Mouse (Mus musculus) intestine, postnatal 0 days (tissue): Measurements from ENCODE around the gene Dlg4. TPM values are rescaled to one million over a fixed set of nuclear protein-coding genes. Genes with fewer than 3 reads are reported as not detected.

Source experiments
- ATAC-seq: fragments of 200-750 bp; cut with Nextera tagmentation; 2 replicates; pipeline ENCODE4 v1.8.0; 2017; ENCODE audit warnings: mild to moderate bottlenecking, moderate TSS enrichment, moderate library complexity
- H3K27ac ChIP-seq: fragments of 300-500 bp; sonication (generic); 2 replicates; pipeline ENCODE4 v1.5.1; 2014; ENCODE audit warnings: mild to moderate bottlenecking, low read depth, low read length, moderate library complexity
- H3K27me3 ChIP-seq: fragments of 300-500 bp; sonication (generic); replicated peaks from 2 replicates; pipeline ENCODE4 v1.6.1; 2014; ENCODE audit warnings: low read length, mixed read lengths; ENCODE audit not compliant: control insufficient read depth, insufficient read depth
- H3K36me3 ChIP-seq: fragments of 300-500 bp; sonication (generic); 2 replicates; pipeline ENCODE4 v1.6.1; 2014; ENCODE audit warnings: mild to moderate bottlenecking, moderate library complexity; ENCODE audit not compliant: control insufficient read depth, insufficient read depth
- H3K4me1 ChIP-seq: fragments of 300-500 bp; sonication (generic); replicated peaks from 2 replicates; pipeline ENCODE4 v1.6.1; 2014; ENCODE audit warnings: antibody characterized with exemption, low read length, mixed read lengths; ENCODE audit not compliant: control insufficient read depth, insufficient read depth
- H3K4me2 ChIP-seq: fragments of 300-500 bp; sonication (generic); replicated peaks from 2 replicates; pipeline ENCODE4 v1.6.1; 2014; ENCODE audit warnings: low read depth, mild to moderate bottlenecking, moderate library complexity
- H3K4me3 ChIP-seq: fragments of 300-500 bp; sonication (generic); 2 replicates; pipeline ENCODE4 v1.5.1; 2014; ENCODE audit warnings: low read depth, low read length
- H3K9ac ChIP-seq: fragments of 300-500 bp; sonication (generic); 2 replicates; pipeline ENCODE4 v1.6.1; 2014; ENCODE audit warnings: mild to moderate bottlenecking, low read depth, low read length
- H3K9me3 ChIP-seq: fragments of 300-500 bp; sonication (generic); 2 replicates; pipeline ENCODE4 v1.6.1; 2016; ENCODE audit warnings: mixed run types; ENCODE audit not compliant: control insufficient read depth
- CTCF ChIP-seq: sonication (generic); IDR thresholded peaks from 2 replicates; pipeline ENCODE4 v1.5.1; 2016; ENCODE audit warnings: low read depth, mild to moderate bottlenecking, control low read depth, antibody characterized with exemption, moderate library complexity
- WGBS: fragments of 180-500 bp; shearing (Covaris S2); extraction: QIAGEN DNeasy Blood & Tissue Kit; methylation state at CpG from one replicate; pipeline ENCODE4 v1.1.7; 2014; 5-methylcytosine and 5-hydroxymethylcytosine counted together
- microRNA counts: library from miRNA; unstranded; fragments of <30 nt; microRNA quantifications from one replicate; lab custom pipeline; 2016
- microRNA-seq: library from miRNA; unstranded; fragments of <30 nt; microRNA quantifications from one replicate; pipeline ENCODE4, GENCODE M21; 2016
- polyA plus RNA-seq: library from polyadenylated mRNA; unstranded; fragments of >200 nt; fragmentation: Nextera tagmentation; extraction: Ambion mirVana; gene quantifications from 2 replicates; pipeline ENCODE4 v1.2.1, GENCODE M21; 2015

Gene Dlg4
- polyA plus RNA-seq, 1 experiment from 2014 or later, result 1.4 TPM

DNA sequence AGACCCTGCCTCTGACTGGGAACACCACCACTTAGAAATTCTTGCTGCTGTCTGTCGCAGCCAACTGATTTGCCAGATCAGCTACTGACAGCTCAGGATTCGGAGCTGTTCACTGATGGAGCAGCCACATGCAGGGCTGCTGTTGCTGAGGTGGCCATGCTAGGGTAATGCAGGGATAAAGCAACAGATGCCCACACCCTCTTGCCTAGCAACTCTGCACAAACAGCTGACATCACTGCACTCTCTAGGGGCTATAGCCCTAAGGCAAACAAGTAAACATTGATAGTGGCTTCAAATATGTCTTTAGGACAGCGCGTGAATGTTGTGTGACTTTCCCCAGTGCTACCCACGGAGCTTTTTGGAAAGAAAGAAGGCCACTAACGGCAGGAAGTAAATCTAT is 62.4 kb downstream of the Dlg4 start:
- H3K4me1 ChIP-seq, result no peaks in the 10 kb centered on the region
- H3K9me3 ChIP-seq, result no peaks in the 10 kb centered on the region
- H3K27ac ChIP-seq, result no peak overlapping the region
- no peak for ATAC-seq
- no peak overlapping the region for H3K4me3 ChIP-seq
- H3K4me2 ChIP-seq, result no peak overlapping the region
- no peak for TF ChIP-seq CTCF
- H3K36me3 ChIP-seq, result no peaks in the 10 kb centered on the region
- no peaks in the 10 kb centered on the region; the same call in 1 of the 2 replicates for H3K27me3 ChIP-seq
- no peak overlapping the region for H3K9ac ChIP-seq
- WGBS, result 40% methylated on average over 6 of the region's 6 CpGs

DNA sequence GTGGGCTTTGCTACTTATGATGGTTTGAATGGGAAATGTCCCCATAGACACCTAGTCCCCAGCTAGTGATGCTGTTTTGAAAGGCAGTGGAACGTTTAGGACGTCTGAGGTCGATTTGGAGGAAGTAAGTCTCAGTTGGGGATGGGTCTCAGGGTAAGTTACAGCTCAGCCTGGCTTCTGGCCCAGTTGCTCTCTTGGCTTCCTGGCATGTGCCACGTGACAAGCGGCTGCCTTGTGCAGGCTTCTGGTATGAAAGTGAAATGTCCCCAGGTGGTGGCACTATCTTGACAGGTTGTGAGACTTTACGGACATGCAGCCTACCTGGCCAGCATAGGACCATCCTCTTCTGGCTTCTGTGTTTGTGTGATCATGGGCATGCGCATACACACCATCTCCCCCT is 63.2 kb downstream of the Dlg4 start:
- ATAC-seq, result no peak
- Histone ChIP-seq H3K9me3 (no peaks in the 10 kb centered on the region), H3K27ac (no peak overlapping the region), H3K27me3 (no peaks in the 10 kb centered on the region; the same call in 1 of the 2 replicates), H3K36me3 (no peaks in the 10 kb centered on the region), H3K9ac (no peak overlapping the region), H3K4me3 (no peak overlapping the region), H3K4me2 (no peak overlapping the region), H3K4me1 (no peaks in the 10 kb centered on the region)
- TF ChIP-seq CTCF, result no peak
- WGBS, result 70% methylated on average over 7 of the region's 7 CpGs

DNA sequence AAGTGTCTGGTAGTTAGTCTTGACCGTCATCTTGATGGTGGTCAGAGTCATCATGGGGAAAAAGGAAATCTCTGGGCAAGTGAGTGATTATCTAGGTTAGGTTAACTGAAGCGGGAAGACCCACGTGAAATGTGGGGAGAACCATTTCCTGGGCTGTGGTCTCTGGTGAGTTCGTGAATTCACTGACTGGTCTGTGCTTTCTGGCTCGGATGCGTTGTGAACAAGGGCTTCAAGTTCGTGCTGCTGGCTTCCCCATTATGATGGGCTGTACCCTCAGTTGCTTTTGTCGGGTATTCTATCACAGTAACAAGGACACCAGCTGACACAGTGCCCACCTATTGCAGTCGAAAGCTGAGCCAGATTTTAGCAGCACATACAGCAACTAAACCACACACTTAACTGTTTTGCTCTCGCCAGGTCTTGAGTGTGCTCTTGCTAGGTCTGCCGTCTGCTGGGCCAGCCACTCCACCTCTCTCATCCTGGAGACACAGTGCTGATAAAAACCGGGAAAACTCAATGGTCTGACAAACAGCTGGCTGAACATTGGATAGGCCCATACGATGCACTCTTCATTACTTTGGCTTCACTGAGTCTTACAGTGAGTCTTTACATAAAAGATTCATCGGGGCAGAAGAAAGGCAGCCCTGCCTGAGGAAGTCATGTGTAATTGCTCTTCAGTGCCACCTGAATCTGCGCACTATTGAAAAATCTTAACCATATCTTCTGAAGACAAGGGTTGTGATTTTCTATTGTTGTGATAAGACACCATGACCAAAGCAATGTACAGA is 64.3 kb downstream of the Dlg4 start:
- no peak for ATAC-seq
- Histone ChIP-seq H3K9ac (no peak overlapping the region), H3K9me3 (no peaks in the 10 kb centered on the region), H3K27me3 (no peaks in the 10 kb centered on the region; the same call in 1 of the 2 replicates), H3K4me2 (no peak overlapping the region), H3K4me3 (no peak overlapping the region), H3K27ac (no peak overlapping the region), H3K4me1 (no peaks in the 10 kb centered on the region), H3K36me3 (no peaks in the 10 kb centered on the region)
- 86% methylated on average over 15 of the region's 15 CpGs for WGBS
- no peak for TF ChIP-seq CTCF

DNA sequence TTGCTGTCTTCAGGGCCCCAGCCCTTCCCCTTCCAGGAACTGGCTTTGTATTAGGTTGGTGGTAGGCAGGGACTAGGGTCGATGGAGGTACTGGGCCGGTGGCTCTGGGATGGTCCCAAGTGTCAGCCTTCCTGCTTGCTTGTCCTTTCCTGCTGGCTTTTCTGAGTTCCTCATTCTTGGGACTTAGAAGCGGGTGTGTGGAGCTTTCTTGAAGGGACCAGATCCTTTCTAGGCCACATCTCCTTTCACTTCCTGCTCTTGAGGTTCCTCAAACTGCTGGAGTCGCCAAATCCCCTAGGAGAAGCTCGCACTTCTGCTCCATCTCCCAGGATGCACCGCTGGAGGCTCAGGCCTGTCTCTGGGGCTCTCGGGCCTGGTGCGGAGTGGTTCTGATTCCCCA is 67.8 kb downstream of the Dlg4 start:
- Histone ChIP-seq H3K27ac (no peak overlapping the region), H3K4me2 (no peak overlapping the region), H3K36me3 (no peaks in the 10 kb centered on the region), H3K9ac (no peak overlapping the region), H3K4me1 (no peaks in the 10 kb centered on the region), H3K27me3 (no peaks in the 10 kb centered on the region), H3K4me3 (no peak overlapping the region), H3K9me3 (no peaks in the 10 kb centered on the region)
- ATAC-seq, result no peak
- 81% methylated on average over 8 of the region's 8 CpGs for WGBS
- TF ChIP-seq CTCF, result no peak

DNA sequence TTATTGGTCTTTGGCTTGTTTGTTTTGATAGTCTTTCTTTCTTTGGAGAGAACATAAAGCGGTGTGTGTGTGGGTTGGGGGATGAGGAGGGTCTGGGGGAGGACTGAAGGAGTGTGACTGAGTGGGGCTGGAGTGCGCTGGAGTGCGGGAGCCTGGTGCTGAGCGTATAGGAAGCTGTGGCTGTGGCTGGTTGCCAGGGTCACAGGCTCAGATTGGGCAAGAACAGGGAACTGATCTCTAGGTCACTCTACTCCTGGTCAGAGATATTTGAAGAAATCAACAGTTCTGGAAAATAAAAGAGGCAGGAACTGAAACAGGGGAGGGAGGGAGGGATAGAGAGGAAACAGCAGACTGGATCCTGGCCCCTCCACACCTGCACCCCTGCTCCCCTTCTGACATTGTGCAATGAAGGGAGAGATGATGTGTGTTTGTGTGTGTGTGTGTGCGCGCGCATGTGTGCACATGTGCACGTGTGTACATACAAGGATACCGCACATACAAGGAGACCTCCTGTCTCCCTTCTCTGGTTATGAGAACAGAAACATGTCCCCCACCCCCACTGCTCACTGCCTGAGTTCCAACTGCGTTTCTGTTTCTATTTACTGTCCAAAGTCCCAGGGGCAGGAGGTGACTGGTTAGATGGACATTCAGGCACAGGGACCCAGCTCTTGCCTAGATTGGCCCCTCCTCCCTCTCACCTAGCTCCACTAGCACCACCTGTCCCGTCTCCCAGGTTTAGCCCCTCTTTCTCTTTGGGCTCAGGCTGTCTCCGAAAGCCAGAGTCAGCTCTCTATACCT is 75.4 kb downstream of the Dlg4 start, which contains the start of gene Asgr2:
Gene Asgr2 (plus strand): TSS at position 659 of the 798 bp plus-strand sequence.
- no peaks in the 10 kb centered on the region for H3K4me1 ChIP-seq
- H3K9me3 ChIP-seq, result no peaks in the 10 kb centered on the region
- TF ChIP-seq CTCF, result no peak
- no peak within 1 kb of the TSS for H3K27ac ChIP-seq
- H3K27me3 ChIP-seq, result no peaks in the 10 kb centered on the region
- H3K9ac ChIP-seq, result no peak within 1 kb of the TSS
- H3K4me3 ChIP-seq, result no peak within 1 kb of the TSS
- no peak within 1 kb of the TSS for H3K4me2 ChIP-seq
- no peak for ATAC-seq
- H3K36me3 ChIP-seq, result no peaks in the 10 kb centered on the region
- WGBS, result 64% methylated on average over 12 of the region's 12 CpGs

MicroRNAs encoded within 50 kb of the gene (microRNA counts, 519-probe panel; counts per million panel counts)
- microRNA mmu-miR-324-3p (lab: Ali Mortazavi, UCI) (not detected), microRNA mmu-miR-324-5p (lab: Ali Mortazavi, UCI) (3,794 counts per million, percentile 52 among the panel's probes with 10 or more counts)

Small RNA genes lying within 50 kb of the gene (microRNA-seq; reads per million reads assigned to microRNA genes)
- gene Gm44349 (not detected), gene Mir324 (1,973 reads per million, percentile 82 among the genes with 10 or more reads in this experiment)

Other genes starting within 250 kb of the Dlg4 start
- gene Chrnb1, start 221.0 kb upstream of the Dlg4 start, polyA plus RNA-seq, result 2.4 and 2.8 TPM in 2 replicates
- gene Fgf11, start 215.1 kb upstream of the Dlg4 start, polyA plus RNA-seq, result 0.18 and 0.38 TPM in 2 replicates
- gene Tmem102, start 211.3 kb upstream of the Dlg4 start, polyA plus RNA-seq, result 58.0 and 59.4 TPM in 2 replicates
- gene Gm39566, start 201.6 kb upstream of the Dlg4 start, polyA plus RNA-seq, result not detected in 2 replicates
- 0.07 TPM in 1 of 2 replicates, not detected in the other for gene Spem2, start 198.5 kb upstream of the Dlg4 start, polyA plus RNA-seq
- not detected in 2 replicates for gene Spem1, start 194.8 kb upstream of the Dlg4 start, polyA plus RNA-seq
- gene Nlgn2, start 179.2 kb upstream of the Dlg4 start, polyA plus RNA-seq, result 1.8 and 2.2 TPM in 2 replicates
- 584 and 590 TPM in 2 replicates for gene Tmem256, start 178.4 kb upstream of the Dlg4 start, polyA plus RNA-seq
- 42.0 and 44.8 TPM in 2 replicates for gene Plscr3, start 170.6 kb upstream of the Dlg4 start, polyA plus RNA-seq
- 11.7 and 12.8 TPM in 2 replicates for gene Tnk1, start 158.2 kb upstream of the Dlg4 start, polyA plus RNA-seq
- gene Tmem95, start 138.9 kb upstream of the Dlg4 start, polyA plus RNA-seq, result not detected in 2 replicates
- 4.0 and 4.1 TPM in 2 replicates for gene Kctd11, start 135.5 kb upstream of the Dlg4 start, polyA plus RNA-seq
- gene Acap1, start 121.4 kb upstream of the Dlg4 start, polyA plus RNA-seq, result 1.1 TPM in 2 replicates
- 3.5 and 3.8 TPM in 2 replicates for gene 2810408A11Rik, start 116.0 kb upstream of the Dlg4 start, polyA plus RNA-seq
- gene Neurl4, start 115.9 kb upstream of the Dlg4 start, polyA plus RNA-seq, result 9.7 and 10.3 TPM in 2 replicates
- 40.4 and 42.3 TPM in 2 replicates for gene Gps2, start 103.1 kb upstream of the Dlg4 start, polyA plus RNA-seq
- 716 and 774 TPM in 2 replicates for gene Eif5a, start 95.0 kb upstream of the Dlg4 start, polyA plus RNA-seq
- gene Ybx2, start 81.1 kb upstream of the Dlg4 start, polyA plus RNA-seq, result 0.42 and 0.43 TPM in 2 replicates
- 18.3 and 18.7 TPM in 2 replicates for gene Slc2a4, start 68.8 kb upstream of the Dlg4 start, polyA plus RNA-seq
- 1,243 and 1,341 TPM in 2 replicates for gene Cldn7, start 52.2 kb upstream of the Dlg4 start, polyA plus RNA-seq
- 23.2 and 24.1 TPM in 2 replicates for gene Ctdnep1, start 35.8 kb upstream of the Dlg4 start, polyA plus RNA-seq
- 56.8 and 57.7 TPM in 2 replicates for gene Elp5, start 34.4 kb upstream of the Dlg4 start, polyA plus RNA-seq
- gene Gabarap, start 25.8 kb upstream of the Dlg4 start, polyA plus RNA-seq, result 1,065 and 1,136 TPM in 2 replicates
- gene Phf23, start 21.2 kb upstream of the Dlg4 start, polyA plus RNA-seq, result 32.6 and 37.7 TPM in 2 replicates
- 9.1 TPM in 2 replicates for gene Dvl2, start 16.3 kb upstream of the Dlg4 start, polyA plus RNA-seq
- gene Acadvl, start 1.5 kb upstream of the Dlg4 start, polyA plus RNA-seq, result 203 and 215 TPM in 2 replicates
- not detected in 2 replicates for gene Asgr1, start 37.1 kb downstream of the Dlg4 start, polyA plus RNA-seq
- gene Asgr2, start 75.7 kb downstream of the Dlg4 start, polyA plus RNA-seq, result 0.10 and 0.18 TPM in 2 replicates
- 0.50 and 0.81 TPM in 2 replicates for gene Mgl2, start 113.4 kb downstream of the Dlg4 start, polyA plus RNA-seq
- 0.78 and 1.1 TPM in 2 replicates for gene Clec10a, start 139.3 kb downstream of the Dlg4 start, polyA plus RNA-seq
- 3.6 and 4.5 TPM in 2 replicates for gene Slc16a11, start 195.8 kb downstream of the Dlg4 start, polyA plus RNA-seq
- 9.9 and 11.4 TPM in 2 replicates for gene Slc16a13, start 204.1 kb downstream of the Dlg4 start, polyA plus RNA-seq
- 3.6 and 4.4 TPM in 2 replicates for gene Bcl6b, start 212.9 kb downstream of the Dlg4 start, polyA plus RNA-seq
- gene 0610010K14Rik, start 221.0 kb downstream of the Dlg4 start, polyA plus RNA-seq, result 70.3 and 72.7 TPM in 2 replicates
- gene Gm21988, start 222.9 kb downstream of the Dlg4 start, polyA plus RNA-seq, result 11.2 and 11.3 TPM in 2 replicates
- 628 and 645 TPM in 2 replicates for gene Rnasek, start 222.9 kb downstream of the Dlg4 start, polyA plus RNA-seq
- 0.68 and 0.71 TPM in 2 replicates for gene Alox12, start 238.4 kb downstream of the Dlg4 start, polyA plus RNA-seq